Mouse (Mus musculus): Measurements from ENCODE around the gene Nat8f2.

GRCm38 (mm10) chr6:85838674-85839073 is 30.3 kb downstream of the Nat8f2 start:
- no peak for TF ChIP-seq CTCF (IDR thresholded peaks at IDR 0.05; ENCODE audit: low read depth)
- no peak for TF ChIP-seq EP300 (IDR thresholded peaks at IDR 0.05; ENCODE audit: low read depth)

Data from liver, embryonic 14.5 days (tissue).